Mouse (Mus musculus) cerebellum, adult 8-10 months (tissue): ENCODE results near the gene Myt1l.

Experiments used
- DNase-seq: peaks from one replicate; pipeline ENCODE4 v3.0.0; 2022

Myt1l gene

GRCm38 (mm10) chr12:29830571-29830970 is 302.4 kb downstream of the Myt1l start:
- DNase-seq: no peak

GRCm38 (mm10) chr12:29831356-29831755 is 303.2 kb downstream of the Myt1l start:
- DNase-seq: no peak

GRCm38 (mm10) chr12:29837301-29837791 is 309.2 kb downstream of the Myt1l start:
- DNase-seq: peak; percentile 45

- no peak for DNase-seq
Observed at GRCm38 (mm10) chr12:29838421-29838820, 310.2 kb downstream of the Myt1l start.

GRCm38 (mm10) chr12:29849936-29850335 is 321.8 kb downstream of the Myt1l start:
- peak; percentile 32 for DNase-seq

- no peak for DNase-seq
Observed at GRCm38 (mm10) chr12:29854151-29854585, 326.0 kb downstream of the Myt1l start.

GRCm38 (mm10) chr12:29855007-29855406 is 326.8 kb downstream of the Myt1l start:
- peak; percentile 34 for DNase-seq

- peak; percentile 30 for DNase-seq
Observed at GRCm38 (mm10) chr12:29860986-29861385, 332.8 kb downstream of the Myt1l start.

GRCm38 (mm10) chr12:29868295-29868694 is 340.1 kb downstream of the Myt1l start:
- no peak for DNase-seq

- DNase-seq: peak; percentile 27
Observed at GRCm38 (mm10) chr12:29868781-29869180, 340.6 kb downstream of the Myt1l start.

- peak; percentile 81 for DNase-seq
Observed at GRCm38 (mm10) chr12:29872156-29872815, 344.1 kb downstream of the Myt1l start.

- peak; percentile 19 for DNase-seq
Observed at GRCm38 (mm10) chr12:29873281-29873772, 345.1 kb downstream of the Myt1l start.

- DNase-seq: peak; percentile 58
Observed at GRCm38 (mm10) chr12:29877977-29878376, 349.8 kb downstream of the Myt1l start.

- peak; percentile 84 for DNase-seq
Observed at GRCm38 (mm10) chr12:29882871-29883617, 354.9 kb downstream of the Myt1l start.

- DNase-seq: peak; percentile 73
Observed at GRCm38 (mm10) chr12:29884376-29884775, 356.2 kb downstream of the Myt1l start.

GRCm38 (mm10) chr12:29894669-29895068 is 366.5 kb downstream of the Myt1l start:
- DNase-seq: peak; percentile 56

- DNase-seq: no peak
Observed at GRCm38 (mm10) chr12:29897533-29898085, 369.4 kb downstream of the Myt1l start.

- DNase-seq: peak; percentile 14
Observed at GRCm38 (mm10) chr12:29904101-29904874, 376.1 kb downstream of the Myt1l start.

GRCm38 (mm10) chr12:29907056-29907455 is 378.9 kb downstream of the Myt1l start:
- peak; percentile 16 for DNase-seq

- no peak for DNase-seq
Observed at GRCm38 (mm10) chr12:29916139-29916538, 388.0 kb downstream of the Myt1l start.

- DNase-seq: no peak
Observed at GRCm38 (mm10) chr12:29916807-29917206, 388.6 kb downstream of the Myt1l start.

- no peak for DNase-seq
Observed at GRCm38 (mm10) chr12:29920298-29920697, 392.1 kb downstream of the Myt1l start.

- no peak for DNase-seq
Observed at GRCm38 (mm10) chr12:29921481-29921880, 393.3 kb downstream of the Myt1l start.
